Mouse (Mus musculus) neural tube, postnatal 0 days (tissue): ENCODE results near the gene Tmem196. TPM values are rescaled to one million over a fixed set of nuclear protein-coding genes. Genes with fewer than 3 reads are reported as not detected.

ENCODE experiments used
- polyA plus RNA-seq: library from polyadenylated mRNA; unstranded; fragments of >200 nt; fragmentation: Nextera tagmentation; extraction: Ambion mirVana; gene quantifications from 2 replicates; pipeline ENCODE4 v1.2.1, GENCODE M21; 2015

The Tmem196 gene
- polyA plus RNA-seq, result 15.0 and 16.8 TPM in 2 replicates

GRCm38 (mm10) chr12:119945589-119946310 is at the start of gene Tmem196:
TSS of gene Tmem196 (plus strand) at chr12:119945822.

